In genomic region chr12:106773536-106773935, GRCm38 (mm10) we compare ENCODE assay signal across 19 mouse cellular contexts.
"Had no signal": no experiment of that assay in that cellular context is flagged by ENCODE, and none has a peak within 500 bp of the region (broad histone marks: within the 10 kb centered on the region; RNA-seq: fewer than 3 reads in every experiment).

No protein-coding gene starts in this region.

- H3K27ac ChIP-seq: liver, embryonic 13.5 days; lung, embryonic 15.5 days; midbrain, embryonic 10.5 days; midbrain, embryonic 13.5 days; neural tube, embryonic 13.5 days; stomach, postnatal 0 days had no signal

- H3K27me3 ChIP-seq: liver, embryonic 13.5 days; lung, embryonic 15.5 days; megakaryocyte, embryonic 14.5 days; midbrain, embryonic 13.5 days; neural tube, embryonic 13.5 days had no signal

- H3K4me1 ChIP-seq: liver, embryonic 13.5 days; lung, embryonic 15.5 days; megakaryocyte, embryonic 14.5 days; midbrain, embryonic 10.5 days; midbrain, embryonic 13.5 days; neural tube, embryonic 13.5 days had no signal

- ATAC-seq: intestine, postnatal 0 days; midbrain, embryonic 13.5 days; midbrain, embryonic 16.5 days had no signal

- H3K4me2 ChIP-seq: liver, embryonic 13.5 days; lung, embryonic 15.5 days; midbrain, embryonic 13.5 days; neural tube, embryonic 13.5 days had no signal

- H3K4me3 ChIP-seq: liver, embryonic 13.5 days; lung, embryonic 15.5 days; megakaryocyte, embryonic 14.5 days; midbrain, embryonic 10.5 days; midbrain, embryonic 13.5 days; myocyte; neural tube, embryonic 13.5 days had no signal

- H3K36me3 ChIP-seq: liver, embryonic 13.5 days; lung, embryonic 15.5 days; midbrain, embryonic 10.5 days; midbrain, embryonic 13.5 days; neural tube, embryonic 13.5 days had no signal

- H3K9ac ChIP-seq: liver, embryonic 13.5 days; lung, embryonic 15.5 days; midbrain, embryonic 13.5 days; neural tube, embryonic 13.5 days had no signal

- H3K9me3 ChIP-seq: lung, embryonic 15.5 days; midbrain, embryonic 10.5 days; midbrain, embryonic 13.5 days; neural tube, embryonic 13.5 days had no signal

- DNase-seq: kidney, adult 2 months; kidney, postnatal 4 days; liver, embryonic 13.5 days; lung, postnatal 10 days; lung, postnatal 36 days; right cerebral cortex, adult 18-20 months; right cerebral cortex, postnatal 14 days; right cerebral cortex, postnatal 4 days; thymus, adult 2 months; thymus, postnatal 4 days had no signal
